Mouse (Mus musculus) liver, adult 2 months (tissue): ENCODE data around the gene Rae1.

Experiments used
- CTCF ChIP-seq: fragments of 200-500 bp; IDR thresholded peaks from 2 replicates; pipeline ENCODE4 v1.5.1; 2011; ENCODE audit warnings: low read depth, low read length, control low read depth
- POLR2A ChIP-seq: fragments of 200-500 bp; IDR thresholded peaks from 2 replicates; pipeline ENCODE4 v1.6.1; 2011; ENCODE audit warnings: low read length, control low read depth; ENCODE audit not compliant: insufficient read depth; ENCODE audit errors: extremely low read depth

DNA sequence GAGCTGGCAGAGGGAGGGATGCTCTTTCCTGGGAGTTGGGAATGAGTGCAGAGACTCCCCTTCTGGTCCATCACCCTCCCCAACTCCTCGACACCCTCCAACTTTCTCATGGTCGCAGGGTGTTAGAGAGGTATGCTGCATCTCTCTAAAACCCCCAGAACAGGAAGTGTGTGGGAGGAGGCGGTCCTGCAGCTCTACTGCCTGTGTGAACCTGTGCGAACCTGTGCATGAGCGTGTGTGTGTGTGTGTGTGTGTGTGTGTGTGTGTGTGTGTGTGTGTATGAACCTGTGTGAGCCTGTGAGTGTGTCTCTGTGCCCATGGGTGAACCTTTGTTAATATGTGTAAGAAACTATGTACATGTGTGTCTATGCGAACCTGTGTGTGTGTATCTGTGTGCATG lies 53.9 kb downstream of the Rae1 start:
- TF ChIP-seq CTCF (no peak), POLR2A (no peak)
